Mouse (Mus musculus) testis, postnatal 14 days (tissue): Measurements from ENCODE around the gene Gm10295.

Source experiments
- DNase-seq: peaks from one replicate; pipeline ENCODE4 v3.0.0; 2021; ENCODE audit warnings: low spot score

Gene Gm10295

GRCm38 (mm10) chr7:71355596-71355995 is 4.3 kb upstream of the Gm10295 start:
- DNase-seq: no peak

GRCm38 (mm10) chr7:71348922-71349321 is 2.4 kb downstream of the Gm10295 start:
- no peak for DNase-seq

DNA sequence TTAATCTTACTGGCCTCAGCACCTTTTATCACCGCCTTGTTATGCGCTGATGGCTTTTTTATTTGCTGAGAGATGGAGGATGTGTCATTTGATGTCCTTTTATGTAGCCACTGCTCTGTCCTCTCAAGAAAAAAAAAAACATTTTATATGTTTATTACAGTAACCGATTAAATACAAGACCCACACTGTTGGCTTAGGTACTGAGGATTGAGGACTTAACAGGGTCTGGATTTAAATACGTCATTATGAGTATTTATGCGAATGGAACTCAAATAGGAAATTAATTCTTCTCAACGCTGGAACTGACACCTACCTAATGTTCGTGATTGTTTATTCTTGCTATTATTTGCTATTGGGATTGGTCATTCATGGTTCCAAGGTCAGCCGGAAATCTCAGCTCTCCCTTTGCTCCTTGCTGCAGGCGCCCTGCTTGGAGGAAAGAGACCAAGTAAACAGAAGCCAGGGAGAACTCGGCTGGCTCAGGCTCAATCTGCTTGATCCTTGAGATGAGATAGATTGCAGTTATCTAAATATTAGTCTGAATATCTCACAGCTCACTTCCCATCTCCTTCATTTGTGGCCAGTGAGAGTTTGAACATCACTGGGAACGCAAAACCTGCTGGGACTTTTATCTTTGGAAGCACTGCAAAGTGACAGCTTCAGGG is 26.2 kb downstream of the Gm10295 start:
- DNase-seq: no peak

- DNase-seq: no peak
Measured at GRCm38 (mm10) chr7:71313148-71313765, 38.0 kb downstream of the Gm10295 start.

DNA sequence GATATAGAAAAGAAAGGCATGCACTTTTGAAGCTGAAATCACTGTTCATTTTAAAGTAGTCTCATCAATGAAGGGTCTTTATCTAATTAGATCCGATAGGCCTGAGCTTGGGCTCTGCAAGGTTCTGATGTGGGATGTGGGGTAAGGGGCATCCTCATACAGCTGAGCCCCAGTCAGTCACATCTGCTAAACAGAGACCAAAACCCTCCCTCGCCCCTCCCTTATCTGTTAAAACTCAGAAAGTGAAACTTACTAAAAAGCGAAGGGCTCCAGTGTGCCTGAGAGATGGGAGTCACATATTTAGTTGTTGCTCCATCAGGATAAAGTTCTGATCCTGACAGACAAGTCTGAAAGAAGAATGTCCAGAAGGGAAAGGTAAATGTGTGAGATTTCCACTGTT is 38.9 kb downstream of the Gm10295 start:
- no peak for DNase-seq

DNA sequence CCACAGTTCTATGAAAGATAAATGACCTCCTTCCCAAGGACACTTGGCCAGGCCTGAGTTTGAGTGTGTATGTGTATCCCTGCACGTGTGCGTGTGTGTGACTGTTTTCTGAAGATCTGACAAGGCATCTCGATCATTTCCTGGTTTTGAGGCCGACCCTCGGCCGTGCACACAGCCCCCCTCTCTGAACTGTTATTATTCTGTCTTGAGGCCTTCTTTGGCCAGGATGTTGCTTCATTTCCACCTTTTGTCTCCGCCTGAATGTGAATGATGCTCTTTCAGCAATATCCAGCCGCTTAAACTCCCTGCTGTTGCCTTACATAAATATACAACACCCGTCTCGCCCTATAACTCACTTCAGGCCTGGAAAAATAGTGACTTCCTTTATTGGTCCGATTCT is 39.9 kb downstream of the Gm10295 start:
- no peak for DNase-seq

GRCm38 (mm10) chr7:71308051-71308450 is 43.2 kb downstream of the Gm10295 start:
- no peak for DNase-seq

GRCm38 (mm10) chr7:71302714-71303113 is 48.6 kb downstream of the Gm10295 start:
- no peak for DNase-seq
